14 mouse cellular contexts compared by ENCODE assay signal in genomic region chr12:26679887-26680567, GRCm38 (mm10).
DNase-seq lines count a peak whose midpoint lies in the region; ATAC-seq and TF ChIP-seq lines count a peak whose summit lies in the region.
"Had no signal": no experiment of that assay in that cellular context is flagged by ENCODE, and none has a peak within 500 bp of the region (broad histone marks: within the 10 kb centered on the region; RNA-seq: fewer than 3 reads in every experiment).

No protein-coding gene starts in this region.

- 0 out of 2 replicates have a peak overlapping the region, but pooled peaks have one; percentile 5 for H3K9ac ChIP-seq in hindbrain, embryonic 14.5 days
- no peak overlapping the region for H3K9ac ChIP-seq in midbrain, embryonic 12.5 days (replicated peaks)
- H3K9ac ChIP-seq: embryonic facial prominence, embryonic 12.5 days; limb, embryonic 12.5 days had no signal

- no peak for TF ChIP-seq CTCF in gastrocnemius, adult 2 months (IDR thresholded peaks at IDR 0.05)

- H3K9me3 ChIP-seq in hindbrain, embryonic 14.5 days (ENCODE audit: control insufficient read depth, low read length), result no peaks in the 10 kb centered on the region
- no peaks in the 10 kb centered on the region for H3K9me3 ChIP-seq in midbrain, embryonic 12.5 days
- H3K9me3 ChIP-seq: embryonic facial prominence, embryonic 12.5 days; heart, embryonic 10.5 days; limb, embryonic 12.5 days; megakaryocyte, embryonic 14.5 days had no signal

- peaks cover 17% of the 10 kb centered on the region for H3K4me1 ChIP-seq in hindbrain, embryonic 14.5 days (replicated peaks; ENCODE audit: control insufficient read depth, insufficient read depth, low read length)
- peaks cover 14% of the 10 kb centered on the region; the same call in 1 of the 2 replicates for H3K4me1 ChIP-seq in midbrain, embryonic 12.5 days
- H3K4me1 ChIP-seq: embryonic facial prominence, embryonic 12.5 days; limb, embryonic 12.5 days; megakaryocyte, embryonic 14.5 days had no signal

- WGBS in hindbrain, embryonic 14.5 days, result 23% methylated on average over 9 of the region's 9 CpGs
- 62% methylated on average over 9 of the region's 9 CpGs for WGBS in midbrain, embryonic 12.5 days

- H3K4me3 ChIP-seq in hindbrain, embryonic 14.5 days (replicated peaks; ENCODE audit: low read length), result no peak overlapping the region
- no peak overlapping the region for H3K4me3 ChIP-seq in midbrain, embryonic 12.5 days
- H3K4me3 ChIP-seq in gastrocnemius, adult 2 months, result no peak overlapping the region
- H3K4me3 ChIP-seq: embryonic facial prominence, embryonic 12.5 days; heart, embryonic 10.5 days; limb, embryonic 12.5 days; megakaryocyte, embryonic 14.5 days had no signal

- DNase-seq in cerebellum, postnatal 10 days, result peak; percentile 30 to 39
- no peak for DNase-seq in cerebellum, adult 8-10 months
- peak; percentile 59 for DNase-seq in brain, embryonic 18.5 days (ENCODE audit: low read depth, low spot score)
- peak; percentile 51 for DNase-seq in hindbrain, embryonic 14.5 days (ENCODE audit: low spot score)
- DNase-seq in thymus, postnatal 10 days (ENCODE audit: low spot score in 2 of 2), result no peak
- DNase-seq in gastrocnemius, adult 2 months, result no peak
- no peak for DNase-seq in adrenal gland, adult 2 months
- DNase-seq: kidney, postnatal 4 days; lung, adult 18-20 months had no signal

- peak overlapping the region; percentile 82 for H3K27ac ChIP-seq in hindbrain, embryonic 14.5 days
- peak overlapping the region; percentile 64 for H3K27ac ChIP-seq in midbrain, embryonic 12.5 days (replicated peaks)
- no peak overlapping the region for H3K27ac ChIP-seq in gastrocnemius, adult 2 months
- H3K27ac ChIP-seq: embryonic facial prominence, embryonic 12.5 days; heart, embryonic 10.5 days; limb, embryonic 12.5 days had no signal

- intact Hi-C loops in gastrocnemius, adult 2 months (cut with DNase I), result no loop called here

- no peaks in the 10 kb centered on the region for H3K36me3 ChIP-seq in hindbrain, embryonic 14.5 days (replicated peaks; ENCODE audit: control insufficient read depth, insufficient read depth)
- H3K36me3 ChIP-seq in midbrain, embryonic 12.5 days, result no peaks in the 10 kb centered on the region
- H3K36me3 ChIP-seq: embryonic facial prominence, embryonic 12.5 days; heart, embryonic 10.5 days; limb, embryonic 12.5 days had no signal

- peak; percentile 48; the same call in 1 of the 2 replicates for ATAC-seq in hindbrain, embryonic 14.5 days (ENCODE audit: low FRiP score)
- ATAC-seq in midbrain, embryonic 12.5 days (ENCODE audit: low FRiP score, low read depth), result 0 out of 2 replicates have a peak, but pooled peaks have one; percentile 6

- 0 out of 2 replicates have a peak overlapping the region, but pooled peaks have one; percentile 3 for H3K4me2 ChIP-seq in hindbrain, embryonic 14.5 days (replicated peaks)
- no peak overlapping the region for H3K4me2 ChIP-seq in midbrain, embryonic 12.5 days (replicated peaks)
- H3K4me2 ChIP-seq: embryonic facial prominence, embryonic 12.5 days; limb, embryonic 12.5 days had no signal

- no peaks in the 10 kb centered on the region for H3K27me3 ChIP-seq in hindbrain, embryonic 14.5 days (ENCODE audit: control insufficient read depth, insufficient read depth, low read length)
- H3K27me3 ChIP-seq in midbrain, embryonic 12.5 days, result no peaks in the 10 kb centered on the region
- H3K27me3 ChIP-seq: embryonic facial prominence, embryonic 12.5 days; limb, embryonic 12.5 days; megakaryocyte, embryonic 14.5 days had no signal

Comparison
In these comparisons a context has a peak if more than half of its experiments do, and no peak if none do; other contexts are left out.
1. DNase-seq: peak in cerebellum, postnatal 10 days (2 of 2), brain, embryonic 18.5 days (single experiment) and hindbrain, embryonic 14.5 days (single experiment); none in cerebellum, adult 8-10 months (single experiment), thymus, postnatal 10 days (0 of 2), gastrocnemius, adult 2 months (single experiment) and adrenal gland, adult 2 months (single experiment).